Mouse (Mus musculus): ENCODE data around the gene 4933405L10Rik. TPM values are rescaled to one million over a fixed set of nuclear protein-coding genes. Genes with fewer than 3 reads are reported as not detected.
A peak's percentile ranks its signal among the peaks of the same experiment; 100 is the strongest.

Gene 4933405L10Rik
- polyA plus RNA-seq, 1 experiment: not detected

GRCm38 (mm10) chr8:105700566-105700965 lies 6.9 kb upstream of the 4933405L10Rik start:
- Histone ChIP-seq H3K27ac (ENCODE audit: control insufficient read depth, insufficient read depth, low read length) (peak overlapping the region; percentile 1; the same call in 1 of the 2 replicates), H3K27me3 (ENCODE audit: control insufficient read depth, insufficient read depth, low read length) (no peaks in the 10 kb centered on the region), H3K4me1 (replicated peaks; ENCODE audit: control insufficient read depth, insufficient read depth, low read length) (peaks cover 20% of the 10 kb centered on the region), H3K36me3 (ENCODE audit: control insufficient read depth, insufficient read depth, low read length) (peaks cover 28% of the 10 kb centered on the region), H3K4me3 (ENCODE audit: control insufficient read depth, insufficient read depth, low read length) (peak overlapping the region; percentile 88)
- no peak for DNase-seq
- no peak for TF ChIP-seq POLR2A (IDR thresholded peaks at IDR 0.05; ENCODE audit: control insufficient read depth, extremely low read depth, insufficient read depth, low read length, poor library complexity)
- TF ChIP-seq CTCF (IDR thresholded peaks at IDR 0.05; ENCODE audit: borderline replicate concordance, control insufficient read depth, extremely low read depth, insufficient read depth, low read length, poor library complexity): no peak; the same call in 1 of the 2 replicates
- under 1% methylated on average over 21 of the region's 21 CpGs for WGBS

GRCm38 (mm10) chr8:105700966-105701824 lies 6.3 kb upstream of the 4933405L10Rik start, which contains the start of the genes Acd and Pard6a:
TSS of gene Acd (minus strand) at chr8:105701102.
TSS of gene Pard6a (plus strand) at chr8:105701148.
- peak; percentile 97 for DNase-seq
- peak; percentile 19; the same call in 1 of the 2 replicates for TF ChIP-seq CTCF (IDR thresholded peaks at IDR 0.05; ENCODE audit: borderline replicate concordance, control insufficient read depth, extremely low read depth, insufficient read depth, low read length, poor library complexity)
- TF ChIP-seq POLR2A (IDR thresholded peaks at IDR 0.05; ENCODE audit: control insufficient read depth, extremely low read depth, insufficient read depth, low read length, poor library complexity): 0 out of 2 replicates have a peak, but pooled peaks have one; percentile 32
- peaks cover 21% of the 10 kb centered on the region for H3K36me3 ChIP-seq (ENCODE audit: control insufficient read depth, insufficient read depth, low read length)
- under 1% methylated on average over 60 of the region's 60 CpGs for WGBS
- peak within 1 kb of the TSS; percentile 89 for H3K27ac ChIP-seq (ENCODE audit: control insufficient read depth, insufficient read depth, low read length)
- H3K4me1 ChIP-seq (replicated peaks; ENCODE audit: control insufficient read depth, insufficient read depth, low read length): peaks cover 20% of the 10 kb centered on the region
- peak within 1 kb of the TSS; percentile 88 for H3K4me3 ChIP-seq (ENCODE audit: control insufficient read depth, insufficient read depth, low read length)
- H3K27me3 ChIP-seq (ENCODE audit: control insufficient read depth, insufficient read depth, low read length): no peaks in the 10 kb centered on the region

GRCm38 (mm10) chr8:105702001-105702401 lies 5.5 kb upstream of the 4933405L10Rik start:
- Histone ChIP-seq H3K4me1 (replicated peaks; ENCODE audit: control insufficient read depth, insufficient read depth, low read length) (peaks cover 24% of the 10 kb centered on the region), H3K36me3 (ENCODE audit: control insufficient read depth, insufficient read depth, low read length) (peaks cover 13% of the 10 kb centered on the region), H3K4me3 (ENCODE audit: control insufficient read depth, insufficient read depth, low read length) (peak overlapping the region; percentile 49), H3K27me3 (ENCODE audit: control insufficient read depth, insufficient read depth, low read length) (no peaks in the 10 kb centered on the region), H3K27ac (ENCODE audit: control insufficient read depth, insufficient read depth, low read length) (0 out of 2 replicates have a peak overlapping the region, but pooled peaks have one; percentile 6)
- TF ChIP-seq POLR2A (IDR thresholded peaks at IDR 0.05; ENCODE audit: control insufficient read depth, extremely low read depth, insufficient read depth, low read length, poor library complexity) (no peak), CTCF (IDR thresholded peaks at IDR 0.05; ENCODE audit: borderline replicate concordance, control insufficient read depth, extremely low read depth, insufficient read depth, low read length, poor library complexity) (no peak)
- no peak for DNase-seq
- 90% methylated on average over 18 of the region's 18 CpGs for WGBS

- H3K27me3 ChIP-seq (ENCODE audit: control insufficient read depth, insufficient read depth, low read length): no peaks in the 10 kb centered on the region
- H3K4me3 ChIP-seq (ENCODE audit: control insufficient read depth, insufficient read depth, low read length): no peak overlapping the region
- DNase-seq: no peak
- WGBS: 96% methylated on average over 24 of the region's 24 CpGs
- peaks cover 4% of the 10 kb centered on the region; the same call in 1 of the 2 replicates for H3K36me3 ChIP-seq (ENCODE audit: control insufficient read depth, insufficient read depth, low read length)
- no peak for TF ChIP-seq CTCF (IDR thresholded peaks at IDR 0.05; ENCODE audit: borderline replicate concordance, control insufficient read depth, extremely low read depth, insufficient read depth, low read length, poor library complexity)
- TF ChIP-seq POLR2A (IDR thresholded peaks at IDR 0.05; ENCODE audit: control insufficient read depth, extremely low read depth, insufficient read depth, low read length, poor library complexity): no peak
- H3K27ac ChIP-seq (ENCODE audit: control insufficient read depth, insufficient read depth, low read length): no peak overlapping the region
- peaks cover 29% of the 10 kb centered on the region for H3K4me1 ChIP-seq (replicated peaks; ENCODE audit: control insufficient read depth, insufficient read depth, low read length)
Measured at GRCm38 (mm10) chr8:105702731-105703415, 4.6 kb upstream of the 4933405L10Rik start.

- peaks cover 29% of the 10 kb centered on the region for H3K4me1 ChIP-seq (replicated peaks; ENCODE audit: control insufficient read depth, insufficient read depth, low read length)
- TF ChIP-seq POLR2A (IDR thresholded peaks at IDR 0.05; ENCODE audit: control insufficient read depth, extremely low read depth, insufficient read depth, low read length, poor library complexity) (no peak), CTCF (IDR thresholded peaks at IDR 0.05; ENCODE audit: borderline replicate concordance, control insufficient read depth, extremely low read depth, insufficient read depth, low read length, poor library complexity) (no peak)
- H3K36me3 ChIP-seq (ENCODE audit: control insufficient read depth, insufficient read depth, low read length): no peaks in the 10 kb centered on the region; the same call in 1 of the 2 replicates
- DNase-seq: no peak
- WGBS: 98% methylated on average over 34 of the region's 34 CpGs
- H3K4me3 ChIP-seq (ENCODE audit: control insufficient read depth, insufficient read depth, low read length): no peak overlapping the region
- H3K27ac ChIP-seq (ENCODE audit: control insufficient read depth, insufficient read depth, low read length): no peak overlapping the region
- no peaks in the 10 kb centered on the region for H3K27me3 ChIP-seq (ENCODE audit: control insufficient read depth, insufficient read depth, low read length)
Measured at GRCm38 (mm10) chr8:105704146-105704812, 3.2 kb upstream of the 4933405L10Rik start.

GRCm38 (mm10) chr8:105704955-105705354 lies 2.5 kb upstream of the 4933405L10Rik start:
- DNase-seq: no peak
- Histone ChIP-seq H3K4me3 (ENCODE audit: control insufficient read depth, insufficient read depth, low read length) (no peak overlapping the region), H3K4me1 (replicated peaks; ENCODE audit: control insufficient read depth, insufficient read depth, low read length) (peaks cover 22% of the 10 kb centered on the region), H3K27me3 (ENCODE audit: control insufficient read depth, insufficient read depth, low read length) (no peaks in the 10 kb centered on the region), H3K27ac (ENCODE audit: control insufficient read depth, insufficient read depth, low read length) (no peak overlapping the region), H3K36me3 (ENCODE audit: control insufficient read depth, insufficient read depth, low read length) (no peaks in the 10 kb centered on the region; the same call in 1 of the 2 replicates)
- 96% methylated on average over 6 of the region's 6 CpGs for WGBS
- TF ChIP-seq POLR2A (IDR thresholded peaks at IDR 0.05; ENCODE audit: control insufficient read depth, extremely low read depth, insufficient read depth, low read length, poor library complexity) (no peak), CTCF (IDR thresholded peaks at IDR 0.05; ENCODE audit: borderline replicate concordance, control insufficient read depth, extremely low read depth, insufficient read depth, low read length, poor library complexity) (no peak)

Measured in thymus, adult 2 months (tissue).